ENCODE assay signal across 8 mouse cellular contexts in genomic region chr1:85794106-85794771, GRCm38 (mm10). TPM values are rescaled to one million over a fixed set of nuclear protein-coding genes. Genes with fewer than 3 reads are reported as not detected.
A peak's percentile ranks its signal among the peaks of the same experiment; 100 is the strongest.
DNase-seq lines count a peak whose midpoint lies in the region; ATAC-seq and TF ChIP-seq lines count a peak whose summit lies in the region.

No protein-coding gene starts in this region.

- in situ Hi-C loops in CH12.LX (cut with MboI; ENCODE audit: low pct_ligation_motif_present, low pct_unique_long_range_greater_than_20kb, low sequenced_read_pairs): loop anchor here (5.0 kb wide), 1 partner anchor 42 kb away; no protein-coding TSS in a partner anchor

- WGBS in embryonic facial prominence, embryonic 11.5 days: under 1% methylated on average over 38 of the region's 38 CpGs
- WGBS in neural tube, embryonic 13.5 days: under 1% methylated on average over 38 of the region's 38 CpGs

- peaks cover 56% of the 10 kb centered on the region for H3K79me2 ChIP-seq in CH12.LX (replicated peaks; ENCODE audit: control insufficient read depth, extremely low read depth, insufficient read depth, poor library complexity, severe bottlenecking)

- dilution Hi-C loops in CH12.LX (cut with MboI; ENCODE audit: extremely low pct_ligation_motif_present, extremely low pct_unique_long_range_greater_than_20kb, low sequenced_read_pairs): no loop called here

- H3K27me3 ChIP-seq in CH12.LX (replicated peaks): no peaks in the 10 kb centered on the region
- no peaks in the 10 kb centered on the region for H3K27me3 ChIP-seq in embryonic facial prominence, embryonic 11.5 days (ENCODE audit: control insufficient read depth, insufficient read depth, low read length)
- no peaks in the 10 kb centered on the region for H3K27me3 ChIP-seq in neural tube, embryonic 13.5 days

- H3K4me2 ChIP-seq in CH12.LX (ENCODE audit: insufficient read depth, low read depth, poor library complexity, severe bottlenecking): peak overlapping the region; percentile 19; the same call in 1 of the 2 replicates
- peak overlapping the region; percentile 54 for H3K4me2 ChIP-seq in embryonic facial prominence, embryonic 11.5 days (ENCODE audit: low read depth, low read length)
- H3K4me2 ChIP-seq in neural tube, embryonic 13.5 days: peak overlapping the region; percentile 83

- no peak for TF ChIP-seq EP300 in CH12.LX (IDR thresholded peaks at IDR 0.05; ENCODE audit: low read length)

- no peak for ATAC-seq in embryonic facial prominence, embryonic 11.5 days (replicated peaks; ENCODE audit: insufficient number of reproducible peaks, low FRiP score, low TSS enrichment, low read depth)
- peak; percentile 11; the same call in 1 of the 2 replicates for ATAC-seq in neural tube, embryonic 13.5 days (ENCODE audit: low read depth)

- peak overlapping the region; percentile 82 to 95 (median 93) for H3K4me3 ChIP-seq in CH12.LX (replicated peaks in 1 of 3; ENCODE audit: low read depth in 2 of 3, low read length in 2 of 3, poor library complexity in 1 of 3)
- H3K4me3 ChIP-seq in embryonic facial prominence, embryonic 11.5 days (ENCODE audit: low read depth, low read length): peak overlapping the region; percentile 97
- peak overlapping the region; percentile 98 for H3K4me3 ChIP-seq in neural tube, embryonic 13.5 days

- no peaks in the 10 kb centered on the region for H3K9me3 ChIP-seq in CH12.LX (replicated peaks; ENCODE audit: low read length)
- no peaks in the 10 kb centered on the region for H3K9me3 ChIP-seq in embryonic facial prominence, embryonic 11.5 days (replicated peaks; ENCODE audit: control insufficient read depth, low read length)
- no peaks in the 10 kb centered on the region for H3K9me3 ChIP-seq in neural tube, embryonic 13.5 days

- DNase-seq in CH12.LX (ENCODE audit: extremely low read depth): peak; percentile 56
- peak; percentile 49 to 60 for DNase-seq in adrenal gland, adult 18-20 months (ENCODE audit: low spot score in 2 of 2)
- DNase-seq in embryonic facial prominence, embryonic 11.5 days (ENCODE audit: low spot score): peak; percentile 56
- DNase-seq in heart, adult 9 months (ENCODE audit: low spot score in 2 of 2): peak; percentile 21 to 30
- DNase-seq in kidney, adult 8-10 months: peak; percentile 54 to 56
- peak; percentile 60 to 71 for DNase-seq in lung, adult 18-20 months
- DNase-seq in thymus, postnatal 25 days: peak; percentile 52

- H3K36me3 ChIP-seq in CH12.LX (replicated peaks in 1 of 2; ENCODE audit: control insufficient read depth in 1 of 2, insufficient read depth in 1 of 2, low read length in 1 of 2): peaks cover 4 to 25% of the 10 kb centered on the region in 2 experiments
- H3K36me3 ChIP-seq in embryonic facial prominence, embryonic 11.5 days (replicated peaks; ENCODE audit: control insufficient read depth, insufficient read depth, low read depth, low read length): no peaks in the 10 kb centered on the region
- H3K36me3 ChIP-seq in neural tube, embryonic 13.5 days: peaks cover 4% of the 10 kb centered on the region; the same call in 1 of the 2 replicates

- no peak for TF ChIP-seq RAD21 in CH12.LX (IDR thresholded peaks at IDR 0.05; ENCODE audit: low read depth, low read length)

- peaks cover 14 to 55% of the 10 kb centered on the region in 2 experiments for H3K4me1 ChIP-seq in CH12.LX (ENCODE audit: control insufficient read depth in 1 of 2, insufficient read depth in 2 of 2)
- H3K4me1 ChIP-seq in embryonic facial prominence, embryonic 11.5 days (ENCODE audit: control insufficient read depth, insufficient read depth, low read length): no peaks in the 10 kb centered on the region
- H3K4me1 ChIP-seq in neural tube, embryonic 13.5 days (replicated peaks): peaks cover 33% of the 10 kb centered on the region

- peak overlapping the region; percentile 88 for H3K9ac ChIP-seq in CH12.LX (ENCODE audit: insufficient read depth, low read depth)
- peak overlapping the region; percentile 96 for H3K9ac ChIP-seq in embryonic facial prominence, embryonic 11.5 days (replicated peaks; ENCODE audit: low read length)
- H3K9ac ChIP-seq in neural tube, embryonic 13.5 days: peak overlapping the region; percentile 98

- TF ChIP-seq CTCF in CH12.LX (conservative IDR thresholded peaks at IDR 0.05 in 1 of 2, IDR thresholded peaks at IDR 0.05 in 1 of 2; ENCODE audit: low read depth in 2 of 2, low read length in 2 of 2): no peak

- peak overlapping the region; percentile 69 for H3K27ac ChIP-seq in CH12.LX (ENCODE audit: insufficient read depth, low read depth)
- peak overlapping the region; percentile 92 for H3K27ac ChIP-seq in embryonic facial prominence, embryonic 11.5 days (replicated peaks; ENCODE audit: low read depth, low read length)
- peak overlapping the region; percentile 96 for H3K27ac ChIP-seq in neural tube, embryonic 13.5 days (replicated peaks)

- TF ChIP-seq POLR2A in CH12.LX (IDR thresholded peaks at IDR 0.05; ENCODE audit: low read depth, low read length): peak; percentile 30; the same call in 1 of the 2 replicates

TF ChIP-seq in CH12.LX, 34 proteins besides CTCF, POLR2A, EP300 and RAD21:
- TF ChIP-seq NELFE (IDR thresholded peaks at IDR 0.05; ENCODE audit: low read depth, low read length) (no peak), MAX (IDR thresholded peaks at IDR 0.05; ENCODE audit: low read length) (no peak), UBTF (IDR thresholded peaks at IDR 0.05; ENCODE audit: low read depth, low read length) (peak; percentile 16; the same call in 1 of the 2 replicates), ETS1 (conservative IDR thresholded peaks at IDR 0.05; ENCODE audit: low read depth, low read length) (no peak), SIN3A (IDR thresholded peaks at IDR 0.05; ENCODE audit: low read length) (0 out of 2 replicates have a peak, but pooled peaks have one; percentile 20), CHD2 (IDR thresholded peaks at IDR 0.05; ENCODE audit: low read length) (no peak), USF1 (IDR thresholded peaks at IDR 0.05; ENCODE audit: low read depth, low read length) (no peak), MAFK (IDR thresholded peaks at IDR 0.05; ENCODE audit: insufficient replicate concordance, low read length) (no peak), JUN (IDR thresholded peaks at IDR 0.05; ENCODE audit: insufficient read depth, low read depth, low read length) (no peak), TCF12 (IDR thresholded peaks at IDR 0.05; ENCODE audit: low read depth, low read length) (0 out of 2 replicates have a peak, but pooled peaks have one; percentile 11), SMC3 (IDR thresholded peaks at IDR 0.05; ENCODE audit: low read depth, low read length) (no peak), ZKSCAN1 (IDR thresholded peaks at IDR 0.05; ENCODE audit: borderline replicate concordance, low read depth, low read length) (no peak), TBP (conservative IDR thresholded peaks at IDR 0.05; ENCODE audit: low read depth, low read length) (no peak), ELF1 (IDR thresholded peaks at IDR 0.05; ENCODE audit: low read depth, low read length) (no peak), CHD1 (IDR thresholded peaks at IDR 0.05; ENCODE audit: low read depth, low read length) (no peak), JUND (conservative IDR thresholded peaks at IDR 0.05; ENCODE audit: low read depth, low read length) (no peak), POLR2AphosphoS2 (IDR thresholded peaks at IDR 0.05; ENCODE audit: low read depth, low read length) (no peak), ZMIZ1 (IDR thresholded peaks at IDR 0.05; ENCODE audit: low read depth, low read length) (no peak), IRF4 (IDR thresholded peaks at IDR 0.05; ENCODE audit: low read depth, low read length) (no peak)

RNA-seq across cellular contexts. Expression of gene Cab39, which starts 1.0 kb away (rescaled TPM):
- total RNA-seq in CH12.LX (2012; rRNA removed) (90.2 and 101 TPM in 2 replicates), CH12.LX (2014; rRNA removed) (239 and 263 TPM in 2 replicates)
- polyA plus RNA-seq in CH12.LX (2012; ENCODE audit: insufficient read length, low read depth): 98.4 and 111 TPM in 2 replicates
- total RNA-seq in adrenal gland, adult 18-20 months (2021): 100 to 1,000 TPM; 100 to 148 TPM
- polyA plus RNA-seq in embryonic facial prominence, embryonic 11.5 days (2014; fragmentation: Nextera tagmentation; extraction: Ambion mirVana): 49.1 and 61.5 TPM in 2 replicates
- polyA plus RNA-seq in neural tube, embryonic 13.5 days (2015; fragmentation: Nextera tagmentation; extraction: Ambion mirVana): 53.9 and 56.4 TPM in 2 replicates

RNA-seq across cellular contexts. Expression of gene A630001G21Rik, which starts 15.8 kb away (rescaled TPM):
- total RNA-seq in CH12.LX (2012; rRNA removed) (55.8 and 64.7 TPM in 2 replicates), CH12.LX (2014; rRNA removed) (151 and 164 TPM in 2 replicates)
- polyA plus RNA-seq in CH12.LX (2012; ENCODE audit: insufficient read length, low read depth): 130 and 139 TPM in 2 replicates
- under 1 TPM in 1 of 2 experiments, not detected in 1; 0.83 TPM for total RNA-seq in adrenal gland, adult 18-20 months (2021)
- 1.3 and 1.7 TPM in 2 replicates for polyA plus RNA-seq in embryonic facial prominence, embryonic 11.5 days (2014; fragmentation: Nextera tagmentation; extraction: Ambion mirVana)
- polyA plus RNA-seq in neural tube, embryonic 13.5 days (2015; fragmentation: Nextera tagmentation; extraction: Ambion mirVana): 0.37 and 0.46 TPM in 2 replicates

Comparison
In these comparisons a context has a peak if more than half of its experiments do, and no peak if none do; other contexts are left out.
1. H3K4me2 ChIP-seq: peak in every context shown above with its lines; median percentile 83 in neural tube, embryonic 13.5 days; 54 in embryonic facial prominence, embryonic 11.5 days; 19 in CH12.LX.
2. RNA of gene A630001G21Rik, which starts 15.8 kb away (polyA plus RNA-seq): 130 to 139 TPM in CH12.LX; 1.3 to 1.7 TPM in embryonic facial prominence, embryonic 11.5 days and 0.37 to 0.46 TPM in neural tube, embryonic 13.5 days; every median in the first group is over 10 times any median in the second.
3. Peak in every context shown above with its lines, with median percentiles within 50 percentile points of each other: DNase-seq, H3K27ac ChIP-seq, H3K4me3 ChIP-seq and H3K9ac ChIP-seq.